Mouse (Mus musculus) gastrocnemius, postnatal 36 days (tissue): ENCODE results near the gene Olfr2. TPM values are rescaled to one million over a fixed set of nuclear protein-coding genes. Genes with fewer than 3 reads are reported as not detected.
"Not testable (repeated sequence)": the region's sequence is repeated elsewhere in the genome, so short reads cannot be mapped to it uniquely, and the experiment has no call there.

Experiments
- DNase-seq, 2 experiments: peaks; one replicate each; pipeline ENCODE4 v3.0.0; 2022
- intact Hi-C: fragments of 180-260 bp; cut with DNase I; formaldehyde crosslinking; loops from one replicate; pipeline ENCODE4 v1.15.1; 2025
- long read RNA-seq, 2 experiments: library from polyadenylated mRNA; stranded (forward); transcript quantifications; one replicate each; pipeline ENCODE4 v2.0.0; 2021
- total RNA-seq, 2 experiments: library from RNA; stranded (reverse); gene quantifications; 2 replicates each; pipeline ENCODE4 v1.2.3; 2021

Gene Olfr2
- total RNA-seq, result not detected
- long read RNA-seq, experiment 1, result 0 reads
- long read RNA-seq, experiment 2, result 0 reads

DNA sequence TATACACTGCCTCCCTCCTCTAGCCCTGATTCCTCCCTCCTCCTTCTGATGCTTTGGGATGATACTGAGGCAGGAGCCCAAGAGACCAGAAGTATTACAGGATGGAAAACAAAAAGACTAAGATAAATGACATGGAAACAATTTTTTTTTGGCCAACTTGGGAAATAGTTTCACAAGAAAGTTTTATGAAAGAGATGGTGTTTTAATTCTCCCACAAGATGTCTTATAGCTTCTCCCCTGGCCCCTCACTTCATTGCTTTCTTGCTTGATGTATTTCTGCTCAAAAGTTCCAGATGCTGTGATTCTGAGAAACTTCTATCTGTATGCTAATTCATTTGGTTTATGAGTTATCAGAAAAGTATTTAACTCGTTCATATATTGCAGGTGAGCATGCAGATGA is at the start of gene Olfr2:
Gene Olfr2 (minus strand): TSS at position 101 of the 400 bp plus-strand sequence.
- no peak for DNase-seq
- intact Hi-C loops, result no loop called here

DNA sequence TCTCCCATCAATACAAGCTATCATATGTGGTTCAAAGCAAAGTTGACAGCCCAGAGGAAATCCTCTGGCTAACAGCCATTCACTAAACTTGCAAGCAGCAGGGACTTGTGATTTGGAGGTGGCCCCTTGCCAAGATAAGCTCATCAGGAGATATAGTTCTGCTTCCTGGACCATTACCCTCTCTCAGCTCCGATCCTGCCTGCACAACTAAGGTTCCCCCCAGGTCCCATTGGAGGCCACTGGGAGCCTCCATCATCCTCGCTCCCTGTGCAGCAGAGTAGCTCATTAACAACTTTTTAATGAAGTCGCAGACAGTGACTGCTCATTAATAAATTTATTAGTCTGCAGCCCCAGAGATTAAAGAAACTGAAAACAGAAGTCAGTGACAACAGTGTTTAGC is 41.7 kb upstream of the Olfr2 start:
- no peak for DNase-seq
- intact Hi-C loops, result no loop called here

DNA sequence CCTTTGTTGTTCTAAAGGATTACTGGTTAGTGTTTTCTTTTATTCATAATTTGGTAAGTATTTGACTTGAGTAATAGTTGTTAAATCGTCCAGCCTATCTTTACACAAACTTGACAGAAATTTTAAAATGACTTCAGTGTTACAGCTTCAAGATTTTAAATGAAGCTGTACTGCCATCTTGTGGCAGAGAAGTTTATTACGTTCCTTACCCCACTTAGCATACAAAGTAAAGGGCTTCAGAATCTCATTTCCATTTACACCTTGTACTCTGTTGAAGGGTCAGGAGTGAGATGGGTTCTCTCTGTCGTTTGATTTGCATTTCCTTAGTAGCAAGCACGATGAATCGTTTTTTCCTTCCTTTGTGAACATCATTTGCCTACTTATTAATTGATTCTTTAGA is 40.0 kb upstream of the Olfr2 start:
- no peak for DNase-seq

DNA sequence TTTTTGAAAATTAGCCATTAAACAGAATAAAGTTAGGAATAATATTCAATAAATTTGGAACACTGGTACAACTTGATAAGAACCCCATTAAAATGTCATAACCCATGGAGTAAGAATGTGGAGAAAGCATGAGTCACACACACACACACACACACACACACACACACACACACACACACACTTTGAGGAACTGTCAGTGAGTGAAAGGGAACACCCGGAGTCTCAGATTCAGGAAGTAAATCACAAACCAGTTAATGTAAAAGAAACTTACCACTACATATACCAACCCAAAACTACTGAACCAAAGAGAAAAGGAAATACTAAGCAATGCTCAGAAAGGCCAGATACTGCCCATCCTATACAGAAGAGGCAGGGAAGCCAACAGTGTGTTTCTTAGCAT is 38.5 kb upstream of the Olfr2 start:
- no peak for DNase-seq
- intact Hi-C loops, result no loop called here

More for the DNA sequence above, 40.0 kb upstream of the Olfr2 start:
- intact Hi-C loops, result no loop called here

DNA sequence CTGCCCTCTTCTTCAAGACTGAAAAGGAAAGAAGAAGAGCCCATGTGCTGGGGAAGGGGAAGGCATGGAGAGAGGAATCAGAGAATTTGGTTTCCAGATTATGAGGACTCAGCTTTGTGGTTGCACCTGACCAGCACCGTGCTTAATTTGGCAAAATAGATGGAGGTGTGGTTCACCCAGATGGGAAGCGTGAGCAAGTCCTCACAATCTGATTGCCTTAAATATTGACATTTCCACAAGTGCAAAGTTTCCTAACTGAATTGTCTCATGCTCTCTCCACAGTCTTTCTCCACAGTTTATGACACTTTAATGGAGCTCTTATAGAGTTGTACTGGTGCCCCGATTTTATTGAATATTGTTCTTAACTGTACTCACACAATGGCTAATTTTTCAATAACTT is 37.3 kb upstream of the Olfr2 start:
- intact Hi-C loops, result no loop called here

DNA sequence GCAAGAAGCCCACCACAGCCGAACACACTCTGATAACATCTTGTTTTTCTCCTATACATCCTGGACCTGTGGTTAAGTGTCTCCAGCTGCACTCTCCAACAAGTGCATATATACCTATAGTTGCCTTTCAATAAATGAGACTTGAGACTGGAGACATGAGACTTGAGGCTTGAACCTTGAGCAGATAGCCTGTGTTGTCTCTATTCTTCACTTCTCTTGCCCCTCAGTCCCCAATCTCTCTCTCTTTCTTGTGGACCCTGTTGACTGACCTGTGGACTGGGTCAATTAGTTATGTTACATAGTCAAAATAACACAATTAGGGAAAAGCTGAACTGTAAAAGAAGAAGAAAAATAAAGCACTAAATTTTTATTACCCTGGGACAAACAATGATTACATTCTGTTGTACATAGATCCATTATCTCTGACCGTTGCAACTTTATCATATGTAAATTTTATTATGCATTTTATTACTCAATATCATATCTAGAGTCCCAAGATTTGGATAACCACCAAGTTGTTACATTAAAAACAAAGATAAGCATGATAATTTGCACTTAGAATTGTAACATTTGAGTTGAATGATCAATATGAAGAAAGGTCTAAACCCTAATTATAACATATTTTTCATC is 34.2 kb upstream of the Olfr2 start:
- no peak for DNase-seq

More for the DNA sequence above, 37.3 kb upstream of the Olfr2 start:
- no peak for DNase-seq

DNA sequence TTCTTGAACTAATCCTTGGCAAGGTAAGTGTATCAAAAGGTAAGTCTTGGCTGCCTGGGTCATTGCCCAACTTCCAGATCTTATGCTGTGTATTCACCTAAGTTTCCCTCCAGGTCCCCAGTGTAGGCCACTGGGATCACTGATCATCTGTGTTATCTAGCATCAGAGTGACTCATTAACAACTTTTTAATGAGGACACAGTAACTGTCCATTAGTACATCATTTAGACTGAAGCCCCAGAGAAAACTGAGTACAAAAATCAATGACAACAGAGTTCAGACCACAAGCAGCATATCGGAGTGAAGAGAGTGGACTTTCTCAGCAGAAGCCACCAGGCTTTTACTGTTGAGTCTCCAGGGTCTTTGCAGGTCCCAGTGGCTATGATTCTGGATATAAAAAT is 25.0 kb upstream of the Olfr2 start, which contains the start of gene Olfr713:
Gene Olfr713 (plus strand): TSS at position 301 of the 400 bp plus-strand sequence.
- intact Hi-C loops, result no loop called here
- DNase-seq, result no peak

More for the DNA sequence above, 34.2 kb upstream of the Olfr2 start:
- intact Hi-C loops, result no loop called here

DNA sequence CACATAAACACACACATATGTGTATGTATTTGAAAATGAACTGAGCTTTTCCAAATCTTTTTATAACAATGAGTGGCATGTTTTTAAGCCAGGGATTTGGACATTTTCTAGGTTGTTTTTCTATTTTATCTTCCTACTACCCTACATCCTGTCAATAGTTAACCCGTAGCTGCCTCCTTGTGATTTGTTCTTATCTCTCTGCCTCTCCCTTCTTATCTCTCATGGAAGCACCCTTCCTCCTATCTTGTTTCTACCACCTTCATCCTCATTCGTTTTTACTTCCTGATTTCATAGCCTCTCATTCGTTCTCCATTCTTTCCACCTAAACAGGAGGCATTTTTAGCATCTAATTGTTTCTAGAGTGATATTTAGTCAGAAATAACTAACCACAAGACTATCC is 1.7 kb downstream of the Olfr2 start:
- intact Hi-C loops, result no loop called here
- no peak for DNase-seq

DNA sequence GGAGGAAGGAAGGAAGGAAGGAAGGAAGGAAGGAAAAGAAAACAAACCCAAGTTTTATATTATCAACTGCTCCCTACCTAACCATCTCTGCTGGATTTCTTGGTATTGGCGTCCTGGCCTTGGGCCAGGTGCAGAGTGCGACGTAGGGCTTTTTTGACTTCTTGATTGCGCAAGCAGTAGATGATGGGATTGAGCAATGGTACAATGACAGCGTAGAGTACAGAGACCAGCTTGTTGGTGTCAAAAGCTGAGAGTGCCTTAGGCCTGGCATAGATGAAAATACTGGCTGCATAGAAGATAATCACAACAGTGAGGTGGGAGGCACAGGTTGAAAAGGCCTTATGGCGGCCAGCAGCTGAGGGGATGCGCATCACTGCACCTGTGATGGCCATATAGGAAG is 5.1 kb downstream of the Olfr2 start:
- no peak for DNase-seq

DNA sequence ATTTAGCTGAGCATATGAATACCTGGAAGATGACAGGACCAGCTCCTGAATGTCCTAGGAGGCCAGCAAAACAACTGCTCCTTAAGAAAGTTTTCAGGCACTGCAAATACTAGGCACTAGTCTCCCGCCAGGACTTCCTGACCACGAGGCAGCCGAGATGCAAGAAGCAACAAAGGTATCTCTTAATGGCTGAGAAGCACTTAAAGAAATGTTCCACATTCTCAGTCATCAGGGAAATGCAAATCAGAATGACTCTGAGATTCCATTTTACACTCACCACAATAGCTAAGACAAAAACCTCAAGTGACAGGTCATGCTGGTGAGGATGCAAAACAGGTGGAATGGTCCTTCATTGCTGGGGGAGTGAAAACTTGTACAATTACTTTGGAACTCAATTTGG is 20.6 kb downstream of the Olfr2 start:
- intact Hi-C loops, result no loop called here
- no peak for DNase-seq

More for the DNA sequence above, 5.1 kb downstream of the Olfr2 start:
- intact Hi-C loops, result no loop called here

DNA sequence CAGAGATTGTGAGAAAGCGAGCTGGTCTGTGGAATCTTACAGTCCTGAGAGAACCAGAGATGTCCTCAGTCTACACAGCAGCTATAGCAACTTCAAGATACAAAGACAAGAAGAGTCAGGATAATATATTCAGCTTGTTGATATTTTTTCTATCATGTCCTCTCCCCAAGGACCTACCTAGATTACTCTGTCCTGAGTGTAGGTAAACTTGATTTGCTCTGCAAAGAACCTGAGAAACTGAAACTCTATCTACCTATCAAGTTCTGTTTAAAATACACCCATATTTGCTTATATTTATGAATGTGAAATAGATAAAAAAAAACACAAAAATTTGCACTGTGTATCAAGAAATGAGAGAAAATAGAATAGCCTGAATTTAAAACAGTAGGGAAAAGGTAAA is 30.5 kb downstream of the Olfr2 start, which contains the start of gene Olfr711:
Gene Olfr711 (minus strand): TSS at position 101 of the 400 bp plus-strand sequence.
- intact Hi-C loops, result no loop called here
- DNase-seq, result no peak

DNA sequence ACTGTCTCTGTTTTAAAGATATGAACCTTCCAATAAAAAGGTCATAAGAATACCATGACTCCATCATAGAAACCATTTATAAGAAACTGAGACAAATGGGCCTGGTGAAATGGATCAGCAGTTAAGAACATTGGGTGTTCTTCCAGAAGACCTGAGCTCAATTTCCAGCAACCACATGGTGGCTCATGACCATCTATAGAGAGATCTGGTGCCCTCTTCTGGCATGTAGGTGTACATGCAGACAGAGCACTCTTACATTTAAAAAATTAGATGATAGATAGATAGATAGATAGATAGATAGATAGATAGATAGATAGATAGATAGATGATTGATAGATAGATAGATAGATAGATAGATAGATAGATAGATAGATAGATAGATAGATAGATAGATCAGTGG is 38.4 kb downstream of the Olfr2 start:
- DNase-seq, intact Hi-C loops: not testable (repeated sequence)

DNA sequence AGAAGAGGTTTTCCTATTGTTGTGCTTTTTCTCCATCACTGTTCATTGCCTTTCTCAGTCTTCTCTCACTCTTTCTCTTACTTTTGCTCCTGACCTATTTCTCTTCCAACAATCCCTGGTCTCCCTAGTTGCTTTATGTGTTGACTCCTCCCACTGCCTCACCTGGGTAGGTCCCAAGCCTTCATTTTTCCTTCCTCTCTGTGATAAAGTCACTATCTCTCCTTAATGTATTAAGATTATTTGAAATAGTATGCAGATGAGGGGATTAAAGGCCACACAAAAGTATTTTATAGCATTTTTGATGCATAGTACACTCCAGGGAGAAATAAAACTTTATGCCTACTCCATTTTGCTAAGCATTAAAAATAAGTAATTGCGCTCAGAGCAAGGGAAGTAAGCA is 42.0 kb downstream of the Olfr2 start, which contains the start of gene Olfr6:
Gene Olfr6 (minus strand): TSS at position 101 of the 400 bp plus-strand sequence.
- intact Hi-C loops, result no loop called here
- no peak for DNase-seq

DNA sequence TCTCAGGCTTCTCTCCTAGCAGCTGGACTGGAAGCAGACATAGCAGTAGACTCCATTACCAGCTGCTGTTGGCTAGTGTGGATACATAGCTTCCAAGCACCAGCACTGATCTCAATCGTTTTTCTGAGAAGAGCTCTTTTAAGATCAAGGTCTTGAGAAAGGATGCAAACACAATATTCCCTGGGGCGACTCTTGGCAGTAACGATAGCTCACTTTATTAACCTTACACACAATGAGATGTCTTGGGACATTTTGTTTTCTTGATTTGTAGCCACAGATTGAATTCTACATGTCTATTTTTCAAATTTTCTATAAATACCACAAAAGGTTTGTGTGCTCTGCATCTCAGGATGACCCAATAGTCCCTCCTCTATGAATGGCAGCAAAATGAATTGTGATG is 57.7 kb downstream of the Olfr2 start, which contains the start of gene Olfr710:
Gene Olfr710 (minus strand): TSS at position 101 of the 400 bp plus-strand sequence.
- DNase-seq, result no peak
- intact Hi-C loops, result no loop called here

Other genes starting within 250 kb of the Olfr2 start
- not detected for gene Olfr699, start 212.9 kb downstream of the Olfr2 start, total RNA-seq
- not detected for gene Olfr700, start 197.2 kb downstream of the Olfr2 start, total RNA-seq
- gene Olfr701, start 191.9 kb downstream of the Olfr2 start, total RNA-seq, result not detected
- gene Olfr702, start 172.2 kb downstream of the Olfr2 start, total RNA-seq, result not detected
- not detected for gene Olfr703, start 162.7 kb downstream of the Olfr2 start, total RNA-seq
- gene Olfr704, start 142.9 kb downstream of the Olfr2 start, total RNA-seq, result not detected
- not detected for gene Olfr705, start 129.2 kb downstream of the Olfr2 start, total RNA-seq
- not detected for gene Olfr706, start 117.9 kb downstream of the Olfr2 start, total RNA-seq
- not detected for gene Olfr707, start 104.8 kb downstream of the Olfr2 start, total RNA-seq
- not detected for gene Olfr1532-ps1, start 98.1 kb downstream of the Olfr2 start, total RNA-seq
- gene Olfr709-ps1, start 73.9 kb downstream of the Olfr2 start, total RNA-seq, result not detected
- not detected for gene Olfr710, start 57.8 kb downstream of the Olfr2 start, total RNA-seq
- gene Olfr6, start 42.1 kb downstream of the Olfr2 start, total RNA-seq, result not detected
- gene Olfr711, start 30.6 kb downstream of the Olfr2 start, total RNA-seq, result not detected
- gene Olfr713, start 25.1 kb upstream of the Olfr2 start, total RNA-seq, result not detected
- gene Olfr714, start 64.9 kb upstream of the Olfr2 start, total RNA-seq, result not detected
- not detected for gene Olfr17, start 87.1 kb upstream of the Olfr2 start, total RNA-seq
- not detected for gene Olfr715b, start 104.3 kb upstream of the Olfr2 start, total RNA-seq
- not detected for gene Olfr715, start 125.0 kb upstream of the Olfr2 start, total RNA-seq
- gene Olfr716, start 132.3 kb upstream of the Olfr2 start, total RNA-seq, result not detected
- gene Nlrp14, start 160.9 kb upstream of the Olfr2 start, total RNA-seq, result not detected
- not detected for gene Rbmxl2, start 203.4 kb upstream of the Olfr2 start, total RNA-seq